Mouse (Mus musculus) MEL-GATA-1-ER (cell line): ENCODE measurements around the gene Gipc3.

Experiments used
- DNase-seq: peaks from one replicate; pipeline ENCODE4 v3.0.0-alpha.2; 2012; ENCODE audit warnings: low read depth; ENCODE audit errors: extremely low read depth

The Gipc3 gene

GRCm38 (mm10) chr10:81302288-81302687, 40.8 kb downstream of the Gipc3 start:
- DNase-seq: no peak

- no peak for DNase-seq
Measured at GRCm38 (mm10) chr10:81301321-81301720, 41.7 kb downstream of the Gipc3 start.

- DNase-seq: no peak
Measured at GRCm38 (mm10) chr10:81300352-81300907, 42.6 kb downstream of the Gipc3 start.

- no peak for DNase-seq
Measured at GRCm38 (mm10) chr10:81299585-81300351, 43.3 kb downstream of the Gipc3 start.

- DNase-seq: no peak
Measured at GRCm38 (mm10) chr10:81298369-81299100, 44.5 kb downstream of the Gipc3 start.

- no peak for DNase-seq
Measured at GRCm38 (mm10) chr10:81297845-81298244, 45.2 kb downstream of the Gipc3 start.

GRCm38 (mm10) chr10:81297246-81297645, 45.8 kb downstream of the Gipc3 start:
- no peak for DNase-seq

GRCm38 (mm10) chr10:81295185-81295584, 47.9 kb downstream of the Gipc3 start:
- DNase-seq: no peak

GRCm38 (mm10) chr10:81294442-81294841, 48.6 kb downstream of the Gipc3 start:
- DNase-seq: no peak

GRCm38 (mm10) chr10:81293334-81294030, 49.6 kb downstream of the Gipc3 start:
- DNase-seq: no peak

- peak; percentile 97 for DNase-seq
Measured at GRCm38 (mm10) chr10:81292554-81293333, 50.3 kb downstream of the Gipc3 start, which contains the start of gene Pip5k1c. Gene Pip5k1c (plus strand): TSS chr10:81292963.

- no peak for DNase-seq
Measured at GRCm38 (mm10) chr10:81291511-81292104, 51.5 kb downstream of the Gipc3 start, which contains the start of gene Tjp3. Gene Tjp3 (minus strand): TSS chr10:81291581.

- no peak for DNase-seq
Measured at GRCm38 (mm10) chr10:81290698-81291460, 52.2 kb downstream of the Gipc3 start.

- DNase-seq: no peak
Measured at GRCm38 (mm10) chr10:81289811-81290210, 53.3 kb downstream of the Gipc3 start.

- no peak for DNase-seq
Measured at GRCm38 (mm10) chr10:81289278-81289677, 53.8 kb downstream of the Gipc3 start.

- no peak for DNase-seq
Measured at GRCm38 (mm10) chr10:81288601-81289000, 54.5 kb downstream of the Gipc3 start.

- DNase-seq: no peak
Measured at GRCm38 (mm10) chr10:81287513-81288157, 55.4 kb downstream of the Gipc3 start.

GRCm38 (mm10) chr10:81286586-81286985, 56.5 kb downstream of the Gipc3 start:
- no peak for DNase-seq
